Mouse (Mus musculus) ES-Bruce4 (cell line): ENCODE data around the gene Col8a2. TPM values are rescaled to one million over a fixed set of nuclear protein-coding genes. Genes with fewer than 3 reads are reported as not detected.

Experiments used
- H3K27ac ChIP-seq: 2 replicates; pipeline ENCODE4 v1.5.1; 2012; ENCODE audit warnings: low read length, inconsistent platforms; ENCODE audit not compliant: insufficient read depth
- H3K27me3 ChIP-seq: 2 replicates; pipeline ENCODE4 v1.6.1; 2012; ENCODE audit warnings: mild to moderate bottlenecking, low read length, inconsistent platforms; ENCODE audit not compliant: control insufficient read depth, poor library complexity, insufficient read depth, severe bottlenecking
- H3K36me3 ChIP-seq: 2 replicates; pipeline ENCODE4 v1.6.1; 2012; ENCODE audit warnings: inconsistent platforms, mild to moderate bottlenecking, low read length, moderate library complexity; ENCODE audit not compliant: control insufficient read depth, poor library complexity, insufficient read depth, severe bottlenecking
- H3K4me1 ChIP-seq: one replicate; pipeline ENCODE4 v1.8.1; 2011; ENCODE audit warnings: low read length; ENCODE audit not compliant: control insufficient read depth, insufficient read depth
- H3K4me3 ChIP-seq: 2 replicates; pipeline ENCODE4 v1.5.1; 2011; ENCODE audit warnings: low read depth, mild to moderate bottlenecking, low read length
- H3K9ac ChIP-seq: 2 replicates; pipeline ENCODE4 v1.6.1; 2012; ENCODE audit warnings: low read depth, mild to moderate bottlenecking, inconsistent platforms; ENCODE audit not compliant: poor library complexity, severe bottlenecking
- H3K9me3 ChIP-seq: replicated peaks from 2 replicates; pipeline ENCODE4 v1.6.1; 2012; ENCODE audit warnings: mild to moderate bottlenecking, low read length, inconsistent platforms; ENCODE audit not compliant: control insufficient read depth, poor library complexity, insufficient read depth, severe bottlenecking
- CTCF ChIP-seq: IDR thresholded peaks from one replicate; pipeline ENCODE4 v1.8.1; 2011; ENCODE audit warnings: low read depth, low read length
- EP300 ChIP-seq: IDR thresholded peaks from 2 replicates; pipeline ENCODE4 v1.6.1; 2011; ENCODE audit warnings: low read depth, low read length; ENCODE audit not compliant: insufficient read depth
- POLR2A ChIP-seq: IDR thresholded peaks from one replicate; pipeline ENCODE4 v1.8.1; 2011; ENCODE audit warnings: low read length; ENCODE audit not compliant: insufficient read depth
- polyA plus RNA-seq: library from polyadenylated mRNA; stranded (reverse); fragments of >200 nt; gene quantifications from 2 replicates; pipeline ENCODE4 v1.2.4, GENCODE M21; 2011; ENCODE audit warnings: low read depth; ENCODE audit not compliant: missing spikeins, insufficient read depth, insufficient read length

The Col8a2 gene
- polyA plus RNA-seq, 1 experiment: 1.0 TPM

GRCm38 (mm10) chr4:126278961-126279360, 7.6 kb upstream of the Col8a2 start:
- peak overlapping the region; percentile 31 for H3K4me3 ChIP-seq
- no peaks in the 10 kb centered on the region for H3K4me1 ChIP-seq
- no peaks in the 10 kb centered on the region for H3K27me3 ChIP-seq
- peak; percentile 26 for TF ChIP-seq POLR2A
- TF ChIP-seq CTCF: no peak
- TF ChIP-seq EP300: no peak
- no peaks in the 10 kb centered on the region for H3K36me3 ChIP-seq
- no peak overlapping the region for H3K27ac ChIP-seq
- no peaks in the 10 kb centered on the region for H3K9me3 ChIP-seq
- H3K9ac ChIP-seq: peak overlapping the region; percentile 9; the same call in 1 of the 2 replicates

GRCm38 (mm10) chr4:126281706-126282105, 4.9 kb upstream of the Col8a2 start:
- Histone ChIP-seq H3K4me1 (no peaks in the 10 kb centered on the region), H3K9me3 (no peaks in the 10 kb centered on the region), H3K9ac (no peak overlapping the region), H3K27ac (no peak overlapping the region), H3K27me3 (peaks cover 9% of the 10 kb centered on the region; the same call in 1 of the 2 replicates), H3K36me3 (no peaks in the 10 kb centered on the region), H3K4me3 (no peak overlapping the region)
- TF ChIP-seq POLR2A (no peak), CTCF (no peak), EP300 (no peak)

GRCm38 (mm10) chr4:126283582-126283981, 3.0 kb upstream of the Col8a2 start:
- H3K9me3 ChIP-seq: no peaks in the 10 kb centered on the region
- no peaks in the 10 kb centered on the region for H3K4me1 ChIP-seq
- no peak overlapping the region for H3K4me3 ChIP-seq
- H3K27me3 ChIP-seq: peaks cover 11% of the 10 kb centered on the region; the same call in 1 of the 2 replicates
- TF ChIP-seq CTCF (no peak), EP300 (no peak), POLR2A (no peak)
- H3K9ac ChIP-seq: no peak overlapping the region
- no peaks in the 10 kb centered on the region for H3K36me3 ChIP-seq
- no peak overlapping the region for H3K27ac ChIP-seq

GRCm38 (mm10) chr4:126287302-126287995, 856 bp downstream of the Col8a2 start:
- no peak overlapping the region for H3K27ac ChIP-seq
- H3K9ac ChIP-seq: no peak overlapping the region
- H3K36me3 ChIP-seq: no peaks in the 10 kb centered on the region
- TF ChIP-seq EP300: no peak
- no peak for TF ChIP-seq POLR2A
- TF ChIP-seq CTCF: no peak
- H3K4me1 ChIP-seq: no peaks in the 10 kb centered on the region
- H3K4me3 ChIP-seq: no peak overlapping the region
- peaks cover 11% of the 10 kb centered on the region; the same call in 1 of the 2 replicates for H3K27me3 ChIP-seq
- no peaks in the 10 kb centered on the region for H3K9me3 ChIP-seq

GRCm38 (mm10) chr4:126288085-126288666, 1.6 kb downstream of the Col8a2 start:
- Histone ChIP-seq H3K4me3 (peak overlapping the region; percentile 32), H3K9me3 (no peaks in the 10 kb centered on the region), H3K4me1 (no peaks in the 10 kb centered on the region), H3K27ac (no peak overlapping the region), H3K36me3 (no peaks in the 10 kb centered on the region), H3K27me3 (peaks cover 11% of the 10 kb centered on the region; the same call in 1 of the 2 replicates), H3K9ac (no peak overlapping the region)
- no peak for TF ChIP-seq CTCF
- no peak for TF ChIP-seq POLR2A
- no peak for TF ChIP-seq EP300

GRCm38 (mm10) chr4:126290314-126290713, 3.7 kb downstream of the Col8a2 start:
- no peaks in the 10 kb centered on the region for H3K4me1 ChIP-seq
- TF ChIP-seq CTCF (no peak), POLR2A (no peak), EP300 (no peak)
- peaks cover 11% of the 10 kb centered on the region; the same call in 1 of the 2 replicates for H3K27me3 ChIP-seq
- H3K9me3 ChIP-seq: no peaks in the 10 kb centered on the region
- no peak overlapping the region for H3K9ac ChIP-seq
- no peak overlapping the region for H3K27ac ChIP-seq
- H3K36me3 ChIP-seq: no peaks in the 10 kb centered on the region
- H3K4me3 ChIP-seq: no peak overlapping the region
